Comparison of ENCODE assay signal across 19 mouse cellular contexts in the genomic region with DNA sequence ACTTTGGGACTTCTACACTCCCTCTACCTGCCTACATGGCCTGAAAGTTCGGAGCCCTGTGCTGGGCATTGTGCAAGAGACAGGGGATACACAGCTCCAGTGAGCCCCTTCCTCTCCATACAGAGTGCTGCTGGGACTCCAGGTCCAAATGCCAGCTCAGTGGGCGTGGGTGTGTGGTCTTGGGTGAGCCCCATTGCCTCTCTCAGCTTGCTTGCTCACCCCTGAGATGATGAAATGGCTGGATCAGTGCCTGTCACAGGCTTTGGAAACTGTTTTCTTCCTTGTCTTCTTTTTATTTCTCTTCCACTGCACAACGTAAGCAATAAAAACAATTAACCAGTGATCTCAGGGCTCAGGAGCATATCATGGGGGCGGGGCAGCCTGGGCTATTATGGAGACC. TPM values are rescaled to one million over a fixed set of nuclear protein-coding genes. Genes with fewer than 3 reads are reported as not detected.
"Had no signal": no experiment of that assay in that cellular context is flagged by ENCODE, and none has a peak within 500 bp of the region (broad histone marks: within the 10 kb centered on the region; RNA-seq: fewer than 3 reads in every experiment).

No protein-coding gene starts in this region.

- H3K27ac ChIP-seq: layer of hippocampus, adult 2 months; limb, embryonic 13.5 days; liver, embryonic 14.5 days; lung, embryonic 15.5 days; midbrain, embryonic 12.5 days had no signal

- H3K27me3 ChIP-seq: lung, embryonic 15.5 days had no signal

- H3K36me3 ChIP-seq: limb, embryonic 13.5 days; lung, embryonic 15.5 days; midbrain, embryonic 12.5 days had no signal

- H3K9me3 ChIP-seq: limb, embryonic 13.5 days; lung, embryonic 15.5 days; midbrain, embryonic 12.5 days had no signal

- ATAC-seq: midbrain, embryonic 16.5 days had no signal

- H3K4me3 ChIP-seq: layer of hippocampus, adult 2 months; limb, embryonic 13.5 days; lung, embryonic 15.5 days; midbrain, embryonic 12.5 days had no signal

- H3K9ac ChIP-seq: limb, embryonic 13.5 days; liver, embryonic 14.5 days; lung, embryonic 15.5 days; midbrain, embryonic 12.5 days had no signal

- DNase-seq: kidney, postnatal 4 days; left cerebral cortex, postnatal 4 days; right cerebral cortex, postnatal 25 days; thymus, postnatal 36 days had no signal

- H3K4me2 ChIP-seq: limb, embryonic 13.5 days; lung, embryonic 15.5 days; midbrain, embryonic 12.5 days had no signal

RNA-seq across cellular contexts. Expression of a gene that starts 47.0 kb away (rescaled TPM):
- total RNA-seq: layer of hippocampus, adult 2 months; layer of hippocampus, postnatal 10 days; left cerebral cortex, adult 18-20 months; left cerebral cortex, postnatal 10 days; left cerebral cortex, postnatal 4 days; megakaryocyte-erythroid progenitor cell, adult 5-6 weeks had no signal
- polyA plus RNA-seq: kidney, embryonic 14.5 days; limb, embryonic 13.5 days; liver, embryonic 14.5 days; lung, embryonic 15.5 days; midbrain, embryonic 12.5 days; midbrain, embryonic 16.5 days; neural tube, embryonic 14.5 days; small intestine, adult 2 months; stomach, embryonic 16.5 days; thymus, postnatal 0 days had no signal
